Mouse (Mus musculus) frontal cortex, postnatal 25 days (tissue): ENCODE measurements around the gene Zfp688.
"Not testable (repeated sequence)": the region's sequence is repeated elsewhere in the genome, so short reads cannot be mapped to it uniquely, and the experiment has no call there.

Experiments used
- DNase-seq, 2 experiments: peaks; one replicate each; pipeline ENCODE4 v3.0.0; 2022; ENCODE audit warnings: low spot score in 2 of 2

Gene Zfp688

GRCm38 (mm10) chr7:127421388-127422191 lies at the start of gene Zfp688:
Gene Zfp688, minus strand, starts transcription at chr7:127422068.
- DNase-seq: peak; percentile 81 to 86

- peak in 1 of 2 experiments; percentile 37 for DNase-seq
These were observed 49.8 kb upstream of the Zfp688 start for GRCm38 (mm10) chr7:127471646-127472010.

- peak; percentile 79 to 84 for DNase-seq
These were observed 49.1 kb upstream of the Zfp688 start for GRCm38 (mm10) chr7:127470743-127471645.

- no peak for DNase-seq
These were observed 48.3 kb upstream of the Zfp688 start for GRCm38 (mm10) chr7:127470011-127470715.

GRCm38 (mm10) chr7:127466606-127467005 lies 44.7 kb upstream of the Zfp688 start:
- no peak for DNase-seq

- DNase-seq: not testable (repeated sequence)
These were observed 43.8 kb upstream of the Zfp688 start for GRCm38 (mm10) chr7:127465670-127466069.

- DNase-seq: no peak
These were observed 43.3 kb upstream of the Zfp688 start for GRCm38 (mm10) chr7:127465191-127465590.

GRCm38 (mm10) chr7:127459311-127459710 lies 37.4 kb upstream of the Zfp688 start, which contains the start of gene Prr14:
Gene Prr14, plus strand, starts transcription at chr7:127459611.
- not testable (repeated sequence) for DNase-seq

GRCm38 (mm10) chr7:127458371-127459122 lies 36.7 kb upstream of the Zfp688 start:
- DNase-seq: not testable (repeated sequence)

- DNase-seq: no peak
These were observed 33.0 kb upstream of the Zfp688 start for GRCm38 (mm10) chr7:127454905-127455304.

GRCm38 (mm10) chr7:127453056-127453455 lies 31.2 kb upstream of the Zfp688 start:
- no peak for DNase-seq

GRCm38 (mm10) chr7:127449966-127450365 lies 28.1 kb upstream of the Zfp688 start:
- no peak for DNase-seq

GRCm38 (mm10) chr7:127448521-127449300 lies 26.8 kb upstream of the Zfp688 start, which contains the start of gene Zfp689:
Gene Zfp689, minus strand, starts transcription at chr7:127449158.
- peak; percentile 85 to 91 for DNase-seq

GRCm38 (mm10) chr7:127443976-127444375 lies 22.1 kb upstream of the Zfp688 start:
- no peak for DNase-seq

GRCm38 (mm10) chr7:127437724-127438123 lies 15.9 kb upstream of the Zfp688 start:
- DNase-seq: no peak

- DNase-seq: no peak
These were observed 13.3 kb upstream of the Zfp688 start for GRCm38 (mm10) chr7:127435206-127435605.

- no peak for DNase-seq
These were observed 4.5 kb upstream of the Zfp688 start for GRCm38 (mm10) chr7:127426354-127426753.

- no peak for DNase-seq
These were observed 4.0 kb upstream of the Zfp688 start for GRCm38 (mm10) chr7:127425911-127426310.

GRCm38 (mm10) chr7:127425291-127425690 lies 3.4 kb upstream of the Zfp688 start:
- DNase-seq: no peak

GRCm38 (mm10) chr7:127422247-127422646 lies 379 bp upstream of the Zfp688 start:
- peak; percentile 13 to 19 for DNase-seq
